Mouse (Mus musculus): ENCODE data around the gene Clca3a1.

GRCm38 (mm10) chr3:144688284-144688683, 72.5 kb downstream of the Clca3a1 start:
- TF ChIP-seq POLR2A (IDR thresholded peaks at IDR 0.05; ENCODE audit: insufficient read length, low read depth) (no peak), MAX (IDR thresholded peaks at IDR 0.05; ENCODE audit: low read depth) (no peak)

Measured in myocyte (in vitro differentiated cells).